Mouse (Mus musculus) liver, embryonic 13.5 days (tissue): ENCODE measurements around the gene Ankrd13a. TPM values are rescaled to one million over a fixed set of nuclear protein-coding genes. Genes with fewer than 3 reads are reported as not detected.

Experiments
- ATAC-seq: fragments of 200-750 bp; cut with Nextera tagmentation; 2 replicates; pipeline ENCODE4 v1.8.0; 2017; ENCODE audit warnings: low read depth, mild to moderate bottlenecking, moderate number of reproducible peaks, moderate library complexity
- DNase-seq: peaks from one replicate; pipeline ENCODE4 v3.0.0; 2022
- H3K27ac ChIP-seq: fragments of 300-500 bp; sonication (generic); 2 replicates; pipeline ENCODE4 v1.5.1; 2015; ENCODE audit warnings: moderate library complexity, mild to moderate bottlenecking, inconsistent platforms
- H3K27me3 ChIP-seq: fragments of 300-500 bp; sonication (generic); 2 replicates; pipeline ENCODE4 v1.6.1; 2015; ENCODE audit warnings: mild to moderate bottlenecking, inconsistent platforms
- H3K36me3 ChIP-seq: fragments of 300-500 bp; sonication (generic); 2 replicates; pipeline ENCODE4 v1.6.1; 2015; ENCODE audit warnings: mild to moderate bottlenecking, inconsistent platforms
- H3K4me1 ChIP-seq: fragments of 300-500 bp; sonication (generic); replicated peaks from 2 replicates; pipeline ENCODE4 v1.6.1; 2015; ENCODE audit warnings: inconsistent platforms
- H3K4me2 ChIP-seq: fragments of 300-500 bp; sonication (generic); 2 replicates; pipeline ENCODE4 v1.6.1; 2015; ENCODE audit warnings: inconsistent platforms, mild to moderate bottlenecking, moderate library complexity
- H3K4me3 ChIP-seq: fragments of 300-500 bp; sonication (generic); replicated peaks from 2 replicates; pipeline ENCODE4 v1.5.1; 2015; ENCODE audit warnings: mild to moderate bottlenecking, inconsistent platforms
- H3K9ac ChIP-seq: fragments of 300-500 bp; sonication (generic); 2 replicates; pipeline ENCODE4 v1.6.1; 2015; ENCODE audit warnings: mild to moderate bottlenecking, inconsistent platforms
- H3K9me3 ChIP-seq: fragments of 300-500 bp; sonication (generic); replicated peaks from 2 replicates; pipeline ENCODE4 v1.6.1; 2016; ENCODE audit warnings: inconsistent platforms
- WGBS: fragments of 180-500 bp; shearing (Covaris S2); methylation state at CpG from one replicate; pipeline ENCODE4 v1.1.7; 2015; ENCODE audit not compliant: insufficient replicate concordance; 5-methylcytosine and 5-hydroxymethylcytosine counted together
- polyA plus RNA-seq: library from polyadenylated mRNA; unstranded; fragments of >200 nt; fragmentation: Nextera tagmentation; extraction: Ambion mirVana; gene quantifications from 2 replicates; pipeline ENCODE4 v1.2.1, GENCODE M21; 2015

Ankrd13a gene
- polyA plus RNA-seq, 1 experiment from 2014 or later = 43.3 TPM

- Histone ChIP-seq H3K27me3 (no peaks in the 10 kb centered on the region), H3K9ac (no peak overlapping the region), H3K4me1 (peaks cover 86% of the 10 kb centered on the region), H3K27ac (peak overlapping the region; percentile 65), H3K36me3 (peaks cover 22% of the 10 kb centered on the region), H3K9me3 (no peaks in the 10 kb centered on the region), H3K4me2 (no peak overlapping the region), H3K4me3 (no peak overlapping the region)
- DNase-seq = no peak
- no peak for ATAC-seq
- WGBS = 67% methylated on average over 5 of the region's 5 CpGs
These were observed 35.3 kb downstream of the Ankrd13a start for GRCm38 (mm10) chr5:114809826-114810225.

- peak; percentile 88 for ATAC-seq
- Histone ChIP-seq H3K4me3 (peak overlapping the region; percentile 94), H3K36me3 (peaks cover 4% of the 10 kb centered on the region; the same call in 1 of the 2 replicates), H3K4me2 (peak overlapping the region; percentile 86), H3K27ac (peak overlapping the region; percentile 68), H3K4me1 (peaks cover 54% of the 10 kb centered on the region), H3K9ac (peak overlapping the region; percentile 85), H3K9me3 (no peaks in the 10 kb centered on the region), H3K27me3 (no peaks in the 10 kb centered on the region)
- peak; percentile 71 for DNase-seq
- under 1% methylated on average over 50 of the region's 50 CpGs for WGBS
These were observed 39.2 kb downstream of the Ankrd13a start for GRCm38 (mm10) chr5:114813525-114814181.

GRCm38 (mm10) chr5:114816599-114816998, 42.1 kb downstream of the Ankrd13a start:
- no peak overlapping the region for H3K27ac ChIP-seq
- no peaks in the 10 kb centered on the region for H3K9me3 ChIP-seq
- no peak overlapping the region for H3K9ac ChIP-seq
- DNase-seq (no peak), ATAC-seq (no peak)
- no peak overlapping the region for H3K4me3 ChIP-seq
- WGBS = 71% methylated on average over 6 of the region's 6 CpGs
- peaks cover 28% of the 10 kb centered on the region for H3K4me1 ChIP-seq
- no peak overlapping the region for H3K4me2 ChIP-seq
- no peaks in the 10 kb centered on the region for H3K27me3 ChIP-seq
- H3K36me3 ChIP-seq = peaks cover 7% of the 10 kb centered on the region

GRCm38 (mm10) chr5:114818124-114818523, 43.6 kb downstream of the Ankrd13a start:
- Histone ChIP-seq H3K36me3 (peaks cover 16% of the 10 kb centered on the region), H3K27ac (no peak overlapping the region), H3K4me3 (no peak overlapping the region), H3K9me3 (no peaks in the 10 kb centered on the region), H3K27me3 (no peaks in the 10 kb centered on the region), H3K4me1 (peaks cover 21% of the 10 kb centered on the region), H3K9ac (no peak overlapping the region), H3K4me2 (no peak overlapping the region)
- ATAC-seq (peak; percentile 40; the same call in 1 of the 2 replicates), DNase-seq (peak; percentile 49)
- 51% methylated on average over 11 of the region's 11 CpGs for WGBS

- H3K9ac ChIP-seq = peak within 1 kb of the TSS; percentile 70
- no peaks in the 10 kb centered on the region for H3K9me3 ChIP-seq
- peak; percentile 67 for ATAC-seq
- peak within 1 kb of the TSS; percentile 75 for H3K4me2 ChIP-seq
- WGBS = 9% methylated on average over 53 of the region's 53 CpGs
- H3K4me3 ChIP-seq = peak within 1 kb of the TSS; percentile 72
- peak; percentile 63 for DNase-seq
- H3K27ac ChIP-seq = peak within 1 kb of the TSS; percentile 53; the same call in 1 of the 2 replicates
- H3K27me3 ChIP-seq = no peaks in the 10 kb centered on the region
- H3K36me3 ChIP-seq = peaks cover 16% of the 10 kb centered on the region
- H3K4me1 ChIP-seq = peaks cover 31% of the 10 kb centered on the region
These were observed 48.6 kb downstream of the Ankrd13a start, which contains the start of gene 1500011B03Rik for GRCm38 (mm10) chr5:114822796-114823688. Gene 1500011B03Rik (minus strand): TSS chr5:114823468.

- ATAC-seq = no peak
- no peaks in the 10 kb centered on the region for H3K9me3 ChIP-seq
- H3K4me1 ChIP-seq = peaks cover 28% of the 10 kb centered on the region
- H3K4me2 ChIP-seq = peak overlapping the region; percentile 75
- WGBS = 6% methylated on average over 9 of the region's 9 CpGs
- DNase-seq = peak; percentile 42
- H3K9ac ChIP-seq = no peak overlapping the region
- H3K36me3 ChIP-seq = peaks cover 16% of the 10 kb centered on the region
- peak overlapping the region; percentile 43 for H3K4me3 ChIP-seq
- peak overlapping the region; percentile 53; the same call in 1 of the 2 replicates for H3K27ac ChIP-seq
- H3K27me3 ChIP-seq = 0 out of 2 replicates have a peak, but pooled peaks cover 2% of the 10 kb centered on the region
These were observed 49.7 kb downstream of the Ankrd13a start for GRCm38 (mm10) chr5:114824197-114824596.

- H3K9ac ChIP-seq = peak overlapping the region; percentile 66
- H3K4me2 ChIP-seq = peak overlapping the region; percentile 70
- H3K27me3 ChIP-seq = 0 out of 2 replicates have a peak, but pooled peaks cover 2% of the 10 kb centered on the region
- H3K4me3 ChIP-seq = peak overlapping the region; percentile 55
- H3K27ac ChIP-seq = no peak overlapping the region
- peaks cover 13% of the 10 kb centered on the region for H3K36me3 ChIP-seq
- DNase-seq (peak; percentile 84), ATAC-seq (peak; percentile 91)
- 10% methylated on average over 27 of the region's 27 CpGs for WGBS
- H3K9me3 ChIP-seq = no peaks in the 10 kb centered on the region
- peaks cover 28% of the 10 kb centered on the region for H3K4me1 ChIP-seq
These were observed 51.7 kb downstream of the Ankrd13a start for GRCm38 (mm10) chr5:114825978-114826691.

- Histone ChIP-seq H3K4me2 (no peak overlapping the region), H3K9ac (no peak overlapping the region), H3K4me3 (no peak overlapping the region), H3K27ac (no peak overlapping the region), H3K27me3 (0 out of 2 replicates have a peak, but pooled peaks cover 2% of the 10 kb centered on the region), H3K4me1 (peaks cover 27% of the 10 kb centered on the region), H3K36me3 (peaks cover 1% of the 10 kb centered on the region; the same call in 1 of the 2 replicates), H3K9me3 (no peaks in the 10 kb centered on the region)
- DNase-seq (no peak), ATAC-seq (no peak)
- 59% methylated on average over 12 of the region's 12 CpGs for WGBS
These were observed 53.0 kb downstream of the Ankrd13a start for GRCm38 (mm10) chr5:114827427-114827826.

GRCm38 (mm10) chr5:114829740-114830139, 55.3 kb downstream of the Ankrd13a start:
- DNase-seq = no peak
- peaks cover 11% of the 10 kb centered on the region for H3K4me1 ChIP-seq
- H3K27ac ChIP-seq = no peak overlapping the region
- H3K4me3 ChIP-seq = no peak overlapping the region
- no peaks in the 10 kb centered on the region for H3K36me3 ChIP-seq
- no peak overlapping the region for H3K9ac ChIP-seq
- H3K9me3 ChIP-seq = no peaks in the 10 kb centered on the region
- 46% methylated on average over 3 of the region's 3 CpGs for WGBS
- no peak for ATAC-seq
- H3K4me2 ChIP-seq = no peak overlapping the region
- H3K27me3 ChIP-seq = 0 out of 2 replicates have a peak, but pooled peaks cover 2% of the 10 kb centered on the region

- no peak overlapping the region for H3K4me3 ChIP-seq
- no peaks in the 10 kb centered on the region for H3K36me3 ChIP-seq
- H3K9ac ChIP-seq = no peak overlapping the region
- no peak overlapping the region for H3K27ac ChIP-seq
- no peak for ATAC-seq
- H3K4me1 ChIP-seq = no peaks in the 10 kb centered on the region
- DNase-seq = no peak
- 0 out of 2 replicates have a peak, but pooled peaks cover 3% of the 10 kb centered on the region for H3K27me3 ChIP-seq
- no peak overlapping the region for H3K4me2 ChIP-seq
- no peaks in the 10 kb centered on the region for H3K9me3 ChIP-seq
- 49% methylated on average over 12 of the region's 12 CpGs for WGBS
These were observed 62.4 kb downstream of the Ankrd13a start for GRCm38 (mm10) chr5:114836886-114837285.
